Mouse (Mus musculus): Measurements from ENCODE around the gene Chil4. TPM values are rescaled to one million over a fixed set of nuclear protein-coding genes. Genes with fewer than 3 reads are reported as not detected.
"Not testable (repeated sequence)": the region's sequence is repeated elsewhere in the genome, so short reads cannot be mapped to it uniquely, and the experiment has no call there.

The Chil4 gene
- polyA plus RNA-seq, 1 experiment = not detected

DNA sequence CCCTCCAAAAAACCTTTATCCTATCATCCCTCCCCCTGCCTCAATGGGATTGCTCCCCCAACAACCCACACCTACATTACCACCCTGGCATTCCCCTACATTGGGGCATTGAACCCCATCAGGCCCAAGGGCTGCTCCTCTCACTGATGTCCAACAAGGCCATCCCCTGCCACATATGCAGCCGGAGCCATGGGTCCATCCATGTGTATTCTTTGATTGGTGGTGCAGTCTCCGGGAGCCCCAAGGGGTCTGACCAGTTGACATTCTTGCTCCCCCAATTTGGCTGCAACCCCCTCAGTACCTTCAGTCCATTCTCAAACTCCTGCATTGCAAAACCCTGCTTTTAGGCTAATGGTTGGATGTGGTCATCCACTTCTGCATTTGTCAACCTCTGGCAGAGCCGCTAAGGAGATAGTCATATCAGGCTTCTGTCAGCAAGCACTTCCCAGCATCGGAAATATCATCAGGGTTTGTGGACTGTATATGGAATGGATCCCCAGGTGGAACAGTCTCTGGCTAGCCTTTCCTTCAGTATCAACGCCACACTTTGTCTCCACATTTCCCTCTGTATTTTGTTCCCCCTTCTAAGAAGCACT lies 20.0 kb upstream of the Chil4 start:
- DNase-seq (ENCODE audit: low read depth in 1 of 2, low spot score in 2 of 2) = no peak
- Histone ChIP-seq H3K27ac (ENCODE audit: insufficient read depth, low read length) (no peak overlapping the region), H3K27me3 (ENCODE audit: control insufficient read depth, insufficient read depth, low read length) (no peaks in the 10 kb centered on the region), H3K4me3 (ENCODE audit: extremely low read depth, insufficient read depth, insufficient read length) (no peak overlapping the region), H3K4me1 (ENCODE audit: control insufficient read depth, insufficient read depth, insufficient read length) (no peaks in the 10 kb centered on the region), H3K36me3 (ENCODE audit: control insufficient read depth, insufficient read depth, low read length) (no peaks in the 10 kb centered on the region)
- 93% methylated on average over 5 of the region's 5 CpGs for WGBS
- TF ChIP-seq CTCF (IDR thresholded peaks at IDR 0.05; ENCODE audit: extremely low read depth, insufficient read depth, insufficient read length, insufficient replicate concordance) (no peak), POLR2A (IDR thresholded peaks at IDR 0.05; ENCODE audit: low read depth, low read length) (no peak)

DNA sequence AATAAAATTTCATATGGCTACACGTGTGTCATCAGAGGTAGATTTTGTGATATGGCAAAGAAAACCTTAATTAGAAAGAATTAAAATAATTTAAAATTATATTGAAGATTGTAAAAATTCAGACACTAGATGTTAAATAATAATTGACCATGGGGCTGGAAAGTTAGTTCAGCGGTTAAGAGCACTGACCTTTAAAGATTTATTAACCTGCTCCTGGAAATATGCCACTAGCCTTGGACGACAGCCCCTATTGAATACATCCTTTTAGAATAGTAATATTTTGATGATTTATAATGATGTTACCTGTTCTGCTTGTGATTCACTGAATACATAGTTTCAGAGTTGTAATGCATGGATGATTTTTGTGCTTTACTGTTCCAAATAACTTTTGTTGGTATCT lies 4.1 kb upstream of the Chil4 start:
- not testable (repeated sequence) for H3K4me3 ChIP-seq (ENCODE audit: extremely low read depth, insufficient read depth, insufficient read length); H3K27me3 ChIP-seq (ENCODE audit: control insufficient read depth, insufficient read depth, low read length); H3K27ac ChIP-seq (ENCODE audit: insufficient read depth, low read length); H3K36me3 ChIP-seq (ENCODE audit: control insufficient read depth, insufficient read depth, low read length); DNase-seq (ENCODE audit: low read depth in 1 of 2, low spot score in 2 of 2); H3K4me1 ChIP-seq (ENCODE audit: control insufficient read depth, insufficient read depth, insufficient read length)
- WGBS = 74% methylated on average over 3 of the region's 3 CpGs

DNA sequence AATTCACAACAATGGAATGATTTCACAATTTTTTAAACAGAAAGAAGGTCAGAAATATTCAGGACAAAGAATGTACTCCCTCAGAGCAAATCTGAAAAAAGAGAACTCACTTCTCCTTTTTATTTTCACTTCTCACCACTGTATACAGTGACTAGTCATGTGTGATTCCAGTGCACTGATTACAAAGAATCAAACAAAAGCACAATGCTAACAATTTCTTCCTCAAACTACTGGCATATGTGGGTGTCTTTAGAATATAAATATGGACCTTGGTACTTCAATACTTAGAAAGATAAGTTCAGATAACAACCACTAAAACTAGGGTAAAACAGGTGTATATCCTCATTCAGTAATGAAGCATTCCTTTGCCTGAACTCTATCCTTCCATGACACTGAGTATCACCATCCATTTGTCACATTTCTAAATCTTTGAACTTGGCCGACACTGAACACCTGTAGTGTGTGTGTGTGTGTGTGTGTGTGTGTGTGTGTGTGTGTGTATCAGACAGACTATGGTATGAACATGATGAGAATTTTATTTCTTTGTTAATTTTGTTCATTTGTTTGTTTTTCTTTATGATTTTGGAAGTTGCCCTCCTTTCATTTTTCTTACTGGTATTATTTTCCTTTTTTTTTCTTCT lies 2.4 kb upstream of the Chil4 start:
- Histone ChIP-seq H3K27ac (ENCODE audit: insufficient read depth, low read length) (peak overlapping the region; percentile 60; the same call in 1 of the 2 replicates), H3K4me3 (ENCODE audit: extremely low read depth, insufficient read depth, insufficient read length) (no peak overlapping the region; the same call in 1 of the 2 replicates), H3K4me1 (ENCODE audit: control insufficient read depth, insufficient read depth, insufficient read length) (peaks cover 6% of the 10 kb centered on the region), H3K36me3 (ENCODE audit: control insufficient read depth, insufficient read depth, low read length) (no peaks in the 10 kb centered on the region), H3K27me3 (ENCODE audit: control insufficient read depth, insufficient read depth, low read length) (peaks cover 2% of the 10 kb centered on the region; the same call in 1 of the 2 replicates)
- TF ChIP-seq POLR2A (IDR thresholded peaks at IDR 0.05; ENCODE audit: low read depth, low read length) = no peak
- TF ChIP-seq CTCF (IDR thresholded peaks at IDR 0.05; ENCODE audit: extremely low read depth, insufficient read depth, insufficient read length, insufficient replicate concordance) = no peak
- DNase-seq (ENCODE audit: low read depth in 1 of 2, low spot score in 2 of 2) = peak in 1 of 2 experiments; percentile 68
- WGBS = 65% methylated on average over 1 of the region's 1 CpGs

DNA sequence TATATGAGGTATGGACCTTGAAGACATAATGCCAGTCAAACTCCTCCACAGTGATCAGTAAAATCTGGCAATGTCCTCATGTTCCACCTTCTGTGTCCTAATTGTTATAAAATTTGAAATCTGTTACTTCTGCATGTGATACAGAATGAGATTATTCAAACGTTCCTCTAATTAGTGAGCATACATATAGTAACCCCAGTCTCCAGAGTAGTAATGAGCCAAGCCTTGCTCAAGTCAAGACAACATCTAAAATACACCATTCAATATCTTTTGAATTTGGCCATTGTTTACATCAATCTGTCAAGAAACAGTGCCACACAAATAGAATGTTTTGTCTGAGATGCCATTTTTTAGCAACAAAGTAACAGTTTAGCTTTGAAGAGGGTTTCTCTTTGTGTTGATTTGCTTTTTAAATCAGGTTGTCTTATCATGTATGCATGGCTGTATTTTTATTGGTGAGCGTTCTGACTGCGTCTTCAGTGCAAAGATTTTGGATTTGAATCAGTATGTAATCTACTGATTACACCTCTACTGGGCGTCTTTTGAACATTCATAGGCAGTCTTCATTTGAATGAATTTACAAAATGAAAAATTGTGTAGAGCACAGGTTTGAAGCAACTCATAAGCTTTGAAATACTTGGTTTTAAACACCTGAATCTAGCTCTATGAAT lies 888 bp downstream of the Chil4 start:
- WGBS = 83% methylated on average over 4 of the region's 4 CpGs
- not testable (repeated sequence) for H3K27me3 ChIP-seq (ENCODE audit: control insufficient read depth, insufficient read depth, low read length); DNase-seq (ENCODE audit: low read depth in 1 of 2, low spot score in 2 of 2); H3K36me3 ChIP-seq (ENCODE audit: control insufficient read depth, insufficient read depth, low read length); H3K27ac ChIP-seq (ENCODE audit: insufficient read depth, low read length); H3K4me1 ChIP-seq (ENCODE audit: control insufficient read depth, insufficient read depth, insufficient read length); H3K4me3 ChIP-seq (ENCODE audit: extremely low read depth, insufficient read depth, insufficient read length)

DNA sequence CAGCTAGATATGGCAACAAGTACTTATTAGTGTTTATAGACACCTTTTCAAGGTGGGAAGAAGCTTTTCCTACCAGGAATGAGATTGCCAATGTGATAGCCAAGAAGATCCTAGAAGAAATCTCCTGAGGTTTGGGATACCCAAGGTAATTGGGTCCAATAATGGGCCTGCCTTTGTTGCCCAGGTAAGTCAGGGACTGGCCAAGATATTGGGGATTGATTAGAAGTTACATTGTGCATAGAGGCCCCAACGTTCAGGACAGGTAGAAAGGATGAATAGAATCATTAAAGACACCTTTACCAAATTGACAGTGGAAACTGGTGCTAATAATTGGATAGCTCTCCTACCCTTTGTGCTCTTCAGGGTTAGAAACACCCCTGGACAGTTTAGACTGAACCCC lies 21.3 kb downstream of the Chil4 start:
- 49% methylated on average over 1 of the region's 1 CpGs for WGBS
- H3K27me3 ChIP-seq (ENCODE audit: control insufficient read depth, insufficient read depth, low read length); H3K36me3 ChIP-seq (ENCODE audit: control insufficient read depth, insufficient read depth, low read length); H3K27ac ChIP-seq (ENCODE audit: insufficient read depth, low read length); H3K4me3 ChIP-seq (ENCODE audit: extremely low read depth, insufficient read depth, insufficient read length); DNase-seq (ENCODE audit: low read depth in 1 of 2, low spot score in 2 of 2); H3K4me1 ChIP-seq (ENCODE audit: control insufficient read depth, insufficient read depth, insufficient read length): not testable (repeated sequence)

DNA sequence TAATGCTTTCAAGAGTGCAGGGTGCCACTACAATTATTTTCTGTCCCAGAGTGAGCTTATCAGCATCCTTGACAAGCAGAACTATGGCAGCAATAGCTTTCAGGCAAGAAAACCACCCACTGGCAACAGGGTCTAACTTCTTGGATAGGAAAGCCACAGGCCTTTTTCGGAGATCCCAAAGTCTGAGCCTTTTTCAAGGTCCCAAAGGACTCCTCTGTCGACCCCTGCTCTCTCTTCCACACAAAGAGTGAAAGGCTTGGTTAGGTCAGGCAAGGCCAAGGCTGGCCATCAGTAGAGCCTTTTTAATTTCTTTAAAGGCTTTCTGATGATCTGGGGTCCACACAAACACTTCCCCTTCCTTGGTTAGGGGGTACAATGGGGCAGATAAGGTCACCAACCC lies 22.1 kb downstream of the Chil4 start:
- DNase-seq (ENCODE audit: low read depth in 1 of 2, low spot score in 2 of 2); H3K36me3 ChIP-seq (ENCODE audit: control insufficient read depth, insufficient read depth, low read length); H3K27me3 ChIP-seq (ENCODE audit: control insufficient read depth, insufficient read depth, low read length); H3K4me3 ChIP-seq (ENCODE audit: extremely low read depth, insufficient read depth, insufficient read length); H3K4me1 ChIP-seq (ENCODE audit: control insufficient read depth, insufficient read depth, insufficient read length); H3K27ac ChIP-seq (ENCODE audit: insufficient read depth, low read length): not testable (repeated sequence)
- 77% methylated on average over 2 of the region's 2 CpGs for whole genome bisulfite sequencing

DNA sequence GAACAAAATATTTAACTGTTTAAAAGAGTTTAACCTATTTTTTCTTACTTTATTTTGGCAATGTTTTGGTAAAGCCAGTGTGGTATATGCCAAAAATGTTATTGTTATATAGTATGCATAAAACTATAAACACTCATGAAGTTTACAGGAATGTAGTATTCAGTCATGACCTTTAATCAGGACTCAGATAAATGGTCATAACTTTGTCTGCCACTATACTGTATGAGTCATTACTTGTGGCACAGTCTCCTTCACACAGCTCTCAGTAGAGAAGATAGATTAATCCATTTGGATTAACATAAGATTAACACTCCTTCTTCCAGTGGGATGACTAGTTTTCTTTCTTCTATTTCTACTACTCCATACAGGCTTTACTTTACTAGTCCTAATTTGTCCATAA lies 23.0 kb downstream of the Chil4 start:
- H3K4me1 ChIP-seq (ENCODE audit: control insufficient read depth, insufficient read depth, insufficient read length) = no peaks in the 10 kb centered on the region
- DNase-seq (ENCODE audit: low read depth in 1 of 2, low spot score in 2 of 2) = no peak
- TF ChIP-seq POLR2A (IDR thresholded peaks at IDR 0.05; ENCODE audit: low read depth, low read length) (no peak), CTCF (IDR thresholded peaks at IDR 0.05; ENCODE audit: extremely low read depth, insufficient read depth, insufficient read length, insufficient replicate concordance) (no peak)
- no peaks in the 10 kb centered on the region for H3K36me3 ChIP-seq (ENCODE audit: control insufficient read depth, insufficient read depth, low read length)
- H3K4me3 ChIP-seq (ENCODE audit: extremely low read depth, insufficient read depth, insufficient read length) = no peak overlapping the region
- no peaks in the 10 kb centered on the region for H3K27me3 ChIP-seq (ENCODE audit: control insufficient read depth, insufficient read depth, low read length)
- no peak overlapping the region for H3K27ac ChIP-seq (ENCODE audit: insufficient read depth, low read length)

Measured in spleen, adult 2 months (tissue).